Mouse (Mus musculus) MEL (cell line): ENCODE results near the gene Pigr. TPM values are rescaled to one million over a fixed set of nuclear protein-coding genes. Genes with fewer than 3 reads are reported as not detected.

Experiments used
- DNase-seq: peaks from one replicate; pipeline ENCODE4 v3.0.0; 2011; ENCODE audit warnings: low read depth, low spot score
- H3K27ac ChIP-seq: 2 replicates; pipeline ENCODE4 v1.5.1; 2012; ENCODE audit warnings: low read depth, mild to moderate bottlenecking, control low read depth, low read length, moderate library complexity; ENCODE audit not compliant: control insufficient read depth
- H3K27me3 ChIP-seq, 2 experiments: fragments of 150-350 bp in 1 of 2; sonication (generic) in 1 of 2; 2 replicates each; pipeline ENCODE4 v1.6.1; 2012; ENCODE audit warnings: low read length in 2 of 2, mild to moderate bottlenecking in 2 of 2, improper control_type of control experiment in 1 of 2, moderate library complexity in 1 of 2; ENCODE audit not compliant: insufficient read depth in 2 of 2, control insufficient read depth in 1 of 2
- H3K36me3 ChIP-seq, 2 experiments: 2 replicates each; pipeline ENCODE4 v1.6.1; 2012 to 2014; ENCODE audit warnings: low read length in 2 of 2, improper control_type of control experiment in 1 of 2, inconsistent platforms in 1 of 2, mild to moderate bottlenecking in 1 of 2; ENCODE audit not compliant: insufficient read depth in 2 of 2, control insufficient read depth in 1 of 2
- H3K4me1 ChIP-seq, 2 experiments: fragments of 150-350 bp in 1 of 2; sonication (generic) in 1 of 2; 2 replicates each; pipeline ENCODE4 v1.6.1; 2012; ENCODE audit warnings: low read length in 2 of 2, improper control_type of control experiment in 1 of 2, mild to moderate bottlenecking in 1 of 2; ENCODE audit not compliant: insufficient read depth in 2 of 2, control insufficient read depth in 1 of 2
- H3K4me3 ChIP-seq, 2 experiments: fragments of 150-350 bp in 1 of 2; sonication (generic) in 1 of 2; 2 replicates each; pipeline ENCODE4 v1.5.1; 2012; ENCODE audit warnings: low read depth in 2 of 2, low read length in 2 of 2, mild to moderate bottlenecking in 2 of 2, moderate library complexity in 2 of 2, control low read depth in 1 of 2, improper control_type of control experiment in 1 of 2; ENCODE audit not compliant: control insufficient read depth in 1 of 2, insufficient read depth in 1 of 2
- H3K79me2 ChIP-seq: 2 replicates; pipeline ENCODE4 v1.6.1; 2012; ENCODE audit warnings: mild to moderate bottlenecking, low read length, moderate library complexity; ENCODE audit not compliant: control insufficient read depth, poor library complexity, insufficient read depth
- H3K9ac ChIP-seq: 2 replicates; pipeline ENCODE4 v1.6.1; 2012; ENCODE audit warnings: low read depth, mild to moderate bottlenecking, control low read depth, low read length, moderate library complexity; ENCODE audit not compliant: control insufficient read depth, poor library complexity, severe bottlenecking
- H3K9me3 ChIP-seq: fragments of 150-350 bp; sonication (generic); replicated peaks from 2 replicates; pipeline ENCODE4 v1.6.1; 2012; ENCODE audit warnings: mild to moderate bottlenecking, low read length, improper control_type of control experiment, moderate library complexity; ENCODE audit not compliant: insufficient read depth
- BHLHE40 ChIP-seq: IDR thresholded peaks from 2 replicates; pipeline ENCODE4 v1.6.1; 2012; ENCODE audit warnings: low read depth, mild to moderate bottlenecking, inconsistent platforms, low read length, improper control_type of control experiment, borderline replicate concordance
- CHD1 ChIP-seq: IDR thresholded peaks from 2 replicates; pipeline ENCODE4 v1.6.1; 2012; ENCODE audit warnings: low read depth, mild to moderate bottlenecking, inconsistent platforms, low read length, improper control_type of control experiment
- CTCF ChIP-seq, 3 experiments: IDR thresholded peaks in 2 of 3; conservative IDR thresholded peaks in 1 of 3; 2 replicates each; pipeline ENCODE4 v1.5.1; 2011 to 2012; ENCODE audit warnings: low read length in 3 of 3, low read depth in 2 of 3, mild to moderate bottlenecking in 2 of 3, improper control_type of control experiment in 1 of 3, inconsistent platforms in 1 of 3, mixed read lengths in 1 of 3, moderate library complexity in 1 of 3; ENCODE audit not compliant: control insufficient read depth in 1 of 3, insufficient read depth in 1 of 3, poor library complexity in 1 of 3, severe bottlenecking in 1 of 3
- E2F4 ChIP-seq: IDR thresholded peaks from 2 replicates; pipeline ENCODE4 v1.6.1; 2011; ENCODE audit warnings: low read depth, low read length, improper control_type of control experiment, borderline replicate concordance
- EP300 ChIP-seq, 2 experiments: IDR thresholded peaks; 2 replicates each; pipeline ENCODE4 v1.6.1; 2011; ENCODE audit warnings: improper control_type of control experiment in 2 of 2, low read length in 2 of 2, low read depth in 1 of 2, mild to moderate bottlenecking in 1 of 2
- ETS1 ChIP-seq: IDR thresholded peaks from 2 replicates; pipeline ENCODE4 v1.6.1; 2012; ENCODE audit warnings: low read depth, mild to moderate bottlenecking, inconsistent platforms, low read length, improper control_type of control experiment, moderate library complexity
- MAFK ChIP-seq: IDR thresholded peaks from 2 replicates; pipeline ENCODE4 v1.6.1; 2011; ENCODE audit warnings: low read depth, mild to moderate bottlenecking, low read length, improper control_type of control experiment, borderline replicate concordance
- MAZ ChIP-seq: IDR thresholded peaks from 2 replicates; pipeline ENCODE4 v1.6.1; 2012; ENCODE audit warnings: low read depth, mild to moderate bottlenecking, inconsistent platforms, low read length, improper control_type of control experiment
- MYB ChIP-seq: IDR thresholded peaks from 2 replicates; pipeline ENCODE4 v1.6.1; 2011; ENCODE audit warnings: mild to moderate bottlenecking, low read depth, low read length, improper control_type of control experiment
- POLR2A ChIP-seq, 2 experiments: IDR thresholded peaks; 2 replicates each; pipeline ENCODE4 v1.6.1; 2011 to 2012; ENCODE audit warnings: low read length in 2 of 2, mild to moderate bottlenecking in 2 of 2, control low read depth in 1 of 2, improper control_type of control experiment in 1 of 2, low read depth in 1 of 2, moderate library complexity in 1 of 2; ENCODE audit not compliant: control insufficient read depth in 1 of 2, insufficient read depth in 1 of 2, poor library complexity in 1 of 2
- RAD21 ChIP-seq: IDR thresholded peaks from 2 replicates; pipeline ENCODE4 v1.6.1; 2011; ENCODE audit warnings: mild to moderate bottlenecking, low read depth, low read length, improper control_type of control experiment
- SIN3A ChIP-seq: IDR thresholded peaks from 2 replicates; pipeline ENCODE4 v1.6.1; 2012; ENCODE audit warnings: low read length, improper control_type of control experiment, inconsistent platforms
- SMC3 ChIP-seq: IDR thresholded peaks from 2 replicates; pipeline ENCODE4 v1.6.1; 2011; ENCODE audit warnings: low read depth, low read length, improper control_type of control experiment
- UBTF ChIP-seq: IDR thresholded peaks from 2 replicates; pipeline ENCODE4 v1.6.1; 2012; ENCODE audit warnings: low read depth, mild to moderate bottlenecking, inconsistent platforms, low read length, improper control_type of control experiment, moderate library complexity, borderline replicate concordance; ENCODE audit not compliant: insufficient read depth
- USF1 ChIP-seq: IDR thresholded peaks from 2 replicates; pipeline ENCODE4 v1.6.1; 2014; ENCODE audit warnings: low read depth, mild to moderate bottlenecking, inconsistent platforms, low read length, improper control_type of control experiment, moderate library complexity
- ZC3H11A ChIP-seq: IDR thresholded peaks from 2 replicates; pipeline ENCODE4 v1.6.1; 2012; ENCODE audit warnings: low read depth, mild to moderate bottlenecking, inconsistent platforms, low read length, improper control_type of control experiment
- polyA plus RNA-seq, 2 experiments: library from polyadenylated mRNA; stranded (reverse) in 1 of 2; unstranded in 1 of 2; fragments of >175 nt in 1 of 2; fragments of >200 nt in 1 of 2; gene quantifications; 2 replicates each; pipeline versions ENCODE4 v1.2.1 to v1.2.4; 2012; ENCODE audit warnings: low replicate concordance in 2 of 2, low read depth in 1 of 2; ENCODE audit not compliant: insufficient read length in 2 of 2, insufficient read depth in 1 of 2, missing spikeins in 1 of 2
- total RNA-seq: library from RNA; depleted of rRNA; stranded (reverse); fragments of 300-350 nt; gene quantifications from 2 replicates; pipeline ENCODE4 v1.2.3, GENCODE M21; 2012; rRNA removed

The Pigr gene
- total RNA-seq (not detected in 2 replicates), polyA plus RNA-seq (not detected)

- Histone ChIP-seq H3K27ac (no peak within 1 kb of the TSS), H3K27me3 (peaks cover 0 to 3% of the 10 kb centered on the region in 2 experiments; a peak in 2 of 4 replicates), H3K9ac (no peak within 1 kb of the TSS), H3K79me2 (no peaks in the 10 kb centered on the region), H3K4me3 (no peak within 1 kb of the TSS), H3K9me3 (no peaks in the 10 kb centered on the region), H3K36me3 (peaks cover 0 to 14% of the 10 kb centered on the region in 2 experiments; a peak in 2 of 4 replicates), H3K4me1 (peaks cover 4 to 23% of the 10 kb centered on the region in 2 experiments; a peak in 3 of 4 replicates)
- DNase-seq = no peak
- TF ChIP-seq USF1 (peak; percentile 63), ETS1 (no peak), UBTF (no peak), BHLHE40 (no peak), MYB (no peak), SIN3A (no peak), POLR2A (IDR thresholded peaks at IDR 0.05; ENCODE audit: control insufficient read depth in 1 of 2, insufficient read depth in 1 of 2, low read depth in 1 of 2, low read length in 2 of 2, poor library complexity in 1 of 2) (no peak), RAD21 (no peak)
Observed at GRCm38 (mm10) chr1:130826448-130826847, at the start of gene Pigr. Pigr (plus strand) TSS chr1:130826684.

DNA sequence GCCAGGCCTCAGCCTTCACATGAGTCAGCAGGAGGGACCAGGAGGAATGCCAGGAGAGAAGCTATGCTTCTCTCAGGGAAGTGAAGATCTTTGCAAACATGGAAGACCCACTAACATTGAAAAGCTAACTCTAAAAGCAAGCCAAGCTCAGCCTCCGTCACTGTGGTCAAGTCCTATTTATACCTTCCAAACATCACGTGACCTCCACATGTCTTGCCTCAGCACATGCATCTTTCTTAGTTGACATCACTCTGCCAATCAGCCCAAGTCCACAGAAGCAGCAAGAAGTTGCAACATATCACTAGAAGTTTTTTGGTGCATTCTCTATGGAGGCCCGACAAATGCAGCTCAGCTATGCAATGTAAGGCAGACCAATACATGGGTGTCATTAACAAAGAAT, 46.6 kb upstream of the Pigr start:
- Histone ChIP-seq H3K36me3 (no peaks in the 10 kb centered on the region), H3K9ac (no peak overlapping the region), H3K27me3 (peaks cover 0 to 13% of the 10 kb centered on the region in 2 experiments; a peak in 3 of 4 replicates), H3K79me2 (no peaks in the 10 kb centered on the region), H3K4me3 (no peak overlapping the region), H3K4me1 (no peaks in the 10 kb centered on the region), H3K27ac (no peak overlapping the region), H3K9me3 (no peaks in the 10 kb centered on the region)
- DNase-seq = no peak
- TF ChIP-seq ETS1 (no peak), USF1 (peak; percentile 55), CHD1 (no peak), EP300 (IDR thresholded peaks at IDR 0.05; ENCODE audit: low read depth in 1 of 2, low read length in 2 of 2) (no peak), SIN3A (no peak)
- TF ChIP-seq, all 39 proteins: peak for 1

DNA sequence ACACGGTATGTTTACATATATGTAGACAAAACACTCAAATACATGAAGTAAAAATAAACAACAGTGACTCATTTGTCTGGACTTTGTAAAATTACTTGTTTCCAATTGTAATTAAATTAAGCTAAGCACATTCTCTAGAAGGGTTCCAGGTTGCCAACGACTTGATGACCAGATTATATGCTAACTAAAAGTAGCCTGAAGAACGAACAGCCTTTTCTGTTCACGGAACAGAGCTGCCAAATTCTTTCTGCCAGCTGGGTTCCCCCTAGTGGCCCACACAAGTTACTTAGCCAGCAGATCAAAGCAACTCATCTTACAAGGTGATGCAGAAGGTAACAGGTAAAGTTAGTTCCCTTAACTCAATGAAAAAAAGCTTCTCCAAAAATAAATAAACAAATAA, 42.4 kb upstream of the Pigr start:
- H3K4me3 ChIP-seq = no peak overlapping the region
- no peaks in the 10 kb centered on the region for H3K4me1 ChIP-seq
- H3K27ac ChIP-seq = no peak overlapping the region
- peaks cover 0 to 14% of the 10 kb centered on the region in 2 experiments for H3K27me3 ChIP-seq
- TF ChIP-seq SMC3 = peak; percentile 76
- no peak for TF ChIP-seq SIN3A
- TF ChIP-seq MAZ = no peak
- TF ChIP-seq ZC3H11A = peak; percentile 45
- peak; percentile 21 to 63 (median 56); a peak in 5 of 6 replicates for TF ChIP-seq CTCF (IDR thresholded peaks at IDR 0.05 in 2 of 3, conservative IDR thresholded peaks at IDR 0.05 in 1 of 3; ENCODE audit: control insufficient read depth in 1 of 3, insufficient read depth in 1 of 3, low read depth in 2 of 3, low read length in 3 of 3, poor library complexity in 1 of 3, severe bottlenecking in 1 of 3)
- TF ChIP-seq MAFK = no peak
- TF ChIP-seq RAD21 = peak; percentile 52
- TF ChIP-seq E2F4 = no peak
- no peaks in the 10 kb centered on the region for H3K79me2 ChIP-seq
- no peak overlapping the region for H3K9ac ChIP-seq
- no peaks in the 10 kb centered on the region for H3K9me3 ChIP-seq
- no peaks in the 10 kb centered on the region for H3K36me3 ChIP-seq
- peak; percentile 38 for DNase-seq
